Mouse (Mus musculus) liver, adult 2 months (tissue): ENCODE data around the gene Anks3.

Experiments used
- CTCF ChIP-seq: fragments of 200-500 bp; IDR thresholded peaks from 2 replicates; pipeline ENCODE4 v1.5.1; 2011; ENCODE audit warnings: low read depth, low read length, control low read depth
- POLR2A ChIP-seq: fragments of 200-500 bp; IDR thresholded peaks from 2 replicates; pipeline ENCODE4 v1.6.1; 2011; ENCODE audit warnings: low read length, control low read depth; ENCODE audit not compliant: insufficient read depth; ENCODE audit errors: extremely low read depth

- peak; percentile 33; the same call in 1 of the 2 replicates for TF ChIP-seq CTCF
- no peak for TF ChIP-seq POLR2A
Observed at GRCm38 (mm10) chr16:5008076-5008475, 44.1 kb upstream of the Anks3 start.
